Mouse (Mus musculus) A20 (cell line): ENCODE results near the gene Olfr1328.
"Not testable (repeated sequence)": the region's sequence is repeated elsewhere in the genome, so short reads cannot be mapped to it uniquely, and the experiment has no call there.

Experiments
- DNase-seq: peaks from one replicate; pipeline ENCODE4 v3.0.0-alpha.2; 2011; ENCODE audit warnings: low read depth, low spot score

Olfr1328 gene

DNA sequence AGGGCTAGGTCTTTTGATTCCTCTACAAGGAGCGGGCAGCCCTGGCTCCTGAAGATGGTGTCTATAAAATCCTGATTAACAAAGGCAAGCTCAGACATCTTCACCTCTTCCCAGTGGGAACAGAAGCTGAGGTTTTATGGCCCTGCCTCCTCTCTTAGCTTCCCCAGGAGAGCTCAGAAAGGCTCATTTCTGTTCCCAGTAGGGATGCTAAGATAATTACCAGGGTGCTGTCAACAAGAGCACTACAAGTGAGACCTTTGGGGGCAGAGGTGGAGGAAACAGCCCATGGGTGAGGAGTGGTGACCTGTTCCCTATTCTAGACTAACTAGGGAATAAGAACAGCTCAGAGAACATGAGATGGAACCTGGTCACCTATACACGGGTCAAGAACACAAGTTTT, at the start of gene Olfr1328:
Gene Olfr1328, minus strand, starts transcription at position 101 of the 400 bp plus-strand sequence.
- no peak for DNase-seq

GRCm38 (mm10) chr4:118985291-118985690, 46.9 kb upstream of the Olfr1328 start:
- no peak for DNase-seq

DNA sequence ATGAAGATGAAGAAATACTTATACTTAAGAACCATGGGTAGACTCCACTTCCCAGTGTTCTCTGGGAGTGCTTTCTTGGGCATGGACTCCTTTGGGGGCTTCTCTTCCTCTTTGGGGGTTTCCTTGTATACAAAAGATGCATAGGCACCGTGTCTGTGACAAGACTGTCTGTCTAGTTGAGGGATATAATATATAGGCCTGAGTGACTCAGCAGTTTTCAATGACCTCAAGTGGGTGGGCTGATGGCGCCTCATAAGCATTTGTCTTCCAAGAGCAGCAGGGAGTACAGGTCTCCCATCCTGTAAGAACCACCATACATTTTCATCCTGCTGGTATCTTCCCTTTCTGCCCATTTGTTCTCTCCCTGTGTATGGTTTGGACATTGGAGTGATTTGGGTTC, 34.9 kb upstream of the Olfr1328 start:
- no peak for DNase-seq

DNA sequence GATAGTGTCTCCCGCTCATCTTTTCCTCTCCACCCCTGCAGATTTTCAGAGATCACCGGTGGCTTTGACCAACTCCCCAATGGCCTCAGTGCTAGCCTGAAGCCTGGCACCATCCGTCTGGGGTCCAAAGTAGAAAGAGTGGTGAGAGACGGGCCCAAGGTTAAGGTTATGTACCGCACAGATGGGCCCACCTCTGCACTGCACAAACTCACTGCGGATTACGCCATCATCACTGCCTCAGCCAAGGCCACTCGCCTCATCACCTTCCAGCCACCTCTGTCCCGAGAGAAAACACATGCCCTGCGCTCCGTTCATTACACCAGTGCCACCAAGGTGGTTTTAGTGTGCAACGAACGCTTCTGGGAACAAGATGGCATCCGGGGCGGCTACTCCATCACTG, 29.3 kb upstream of the Olfr1328 start:
- no peak for DNase-seq

DNA sequence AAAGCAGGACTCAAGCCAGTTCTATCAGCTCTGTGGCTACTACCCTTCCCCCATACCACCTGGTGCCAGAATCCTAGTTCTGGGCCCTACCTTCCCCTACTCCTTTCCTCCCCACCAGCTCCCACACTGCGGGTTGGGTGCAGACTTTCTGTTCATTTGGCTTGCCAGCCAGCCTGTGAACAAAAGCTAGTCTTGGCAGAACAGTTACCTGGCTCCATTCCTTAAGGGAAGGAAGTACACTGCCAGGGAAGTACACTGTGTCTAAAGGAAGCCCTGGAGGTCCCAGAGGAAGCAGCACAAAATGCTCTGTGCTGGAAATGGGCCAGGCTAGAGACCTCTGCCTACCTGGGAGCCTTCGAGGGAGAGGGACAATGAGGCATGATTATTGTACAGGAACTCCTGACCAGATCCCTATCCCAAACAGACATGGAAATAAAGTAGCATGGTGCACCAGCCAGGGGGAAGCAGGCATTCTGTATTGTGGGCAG, 22.8 kb upstream of the Olfr1328 start, which contains the start of gene Lao1:
Gene Lao1, plus strand, starts transcription at position 438 of the 488 bp plus-strand sequence.
- DNase-seq: no peak

- no peak for DNase-seq
Measured at GRCm38 (mm10) chr4:118958812-118959211, 20.4 kb upstream of the Olfr1328 start.

DNA sequence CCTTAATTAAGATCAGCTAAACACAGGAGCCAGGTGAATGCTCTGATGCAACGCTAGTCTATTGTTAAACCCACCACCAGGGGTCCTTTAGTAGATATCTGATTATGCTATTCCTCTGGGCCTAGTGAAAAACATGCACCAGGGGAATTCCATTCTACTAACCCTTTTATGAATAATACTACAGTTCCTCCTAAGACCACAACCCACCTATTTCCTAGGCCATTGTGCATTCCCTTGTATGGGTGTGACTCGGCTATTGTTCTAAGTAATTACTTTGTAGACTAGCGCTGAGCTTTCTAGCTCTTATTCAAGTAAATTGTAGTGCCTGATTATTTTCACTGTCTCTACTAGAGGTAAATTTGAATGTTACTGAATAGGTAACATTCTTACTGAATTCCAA, 7.1 kb downstream of the Olfr1328 start:
- DNase-seq: not testable (repeated sequence)

- DNase-seq: not testable (repeated sequence)
Measured at GRCm38 (mm10) chr4:118917365-118917764, 21.0 kb downstream of the Olfr1328 start, which contains the start of gene Olfr1329. Olfr1329 (minus strand) TSS chr4:118917465.

- DNase-seq: no peak
Measured at GRCm38 (mm10) chr4:118901981-118902380, 36.4 kb downstream of the Olfr1328 start.

GRCm38 (mm10) chr4:118888297-118888696, 50.1 kb downstream of the Olfr1328 start, which contains the start of gene Olfr1330:
Olfr1330 (plus strand) TSS chr4:118888597.
- no peak for DNase-seq
